Mouse (Mus musculus) hindlimb bud, embryonic 11.5 days (tissue): ENCODE measurements at regions not wholly inside any gene's neighbourhood (a gene's known extent, or its start where the extent isn't known, plus 50 kb on each side); places are given as distances from the start of the nearest gene placed in this dataset.

Experiments
- DNase-seq: peaks from one replicate; pipeline ENCODE4 v3.0.0-alpha.2; 2012; ENCODE audit warnings: low read depth, low spot score; ENCODE audit errors: extremely low spot score

DNA sequence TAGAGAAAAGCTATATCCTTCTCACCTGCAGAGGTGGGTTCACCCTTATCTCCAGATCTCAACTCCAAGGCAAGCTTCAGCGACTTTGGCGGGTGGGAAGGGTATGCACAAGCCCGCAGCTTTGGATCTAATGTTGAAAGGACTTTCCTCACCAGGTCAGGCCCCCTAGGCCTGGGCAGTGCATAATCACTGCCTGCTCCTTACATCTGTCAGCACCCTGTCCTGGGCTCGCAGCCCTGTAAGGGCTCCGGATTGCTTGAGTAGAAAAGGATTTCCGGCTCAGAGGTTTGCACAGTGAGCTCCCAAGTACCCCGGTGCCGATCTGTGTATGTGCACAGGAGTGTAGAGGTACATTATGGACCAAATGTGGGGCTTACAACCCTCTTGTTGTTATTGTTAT, 68.8 kb upstream of the 1600014C23Rik start:
- no peak for DNase-seq

- no peak for DNase-seq
Observed at GRCm38 (mm10) chr17:45799725-45800124, 66.1 kb upstream of the 1600014C23Rik start.

DNA sequence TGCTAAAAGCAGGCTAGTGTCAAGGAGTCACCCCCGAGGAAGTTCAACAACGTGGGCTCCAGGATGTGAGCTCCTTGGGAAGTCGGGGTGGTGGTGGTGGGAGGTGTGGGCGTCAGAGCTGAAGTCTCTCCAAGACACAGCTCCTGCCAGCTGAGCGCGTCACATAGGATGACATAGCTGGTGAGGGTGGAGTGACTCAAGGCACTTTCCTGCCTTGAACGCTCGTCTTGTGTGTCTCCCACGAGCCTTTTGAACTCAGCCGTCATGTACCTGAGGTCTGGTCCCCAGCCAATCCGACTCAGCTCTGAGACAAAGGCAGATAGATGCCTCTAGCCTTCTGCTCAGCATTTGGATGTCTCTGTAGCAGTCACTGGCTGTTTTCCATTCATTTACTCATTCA, 65.4 kb upstream of the 1600014C23Rik start:
- DNase-seq: no peak

DNA sequence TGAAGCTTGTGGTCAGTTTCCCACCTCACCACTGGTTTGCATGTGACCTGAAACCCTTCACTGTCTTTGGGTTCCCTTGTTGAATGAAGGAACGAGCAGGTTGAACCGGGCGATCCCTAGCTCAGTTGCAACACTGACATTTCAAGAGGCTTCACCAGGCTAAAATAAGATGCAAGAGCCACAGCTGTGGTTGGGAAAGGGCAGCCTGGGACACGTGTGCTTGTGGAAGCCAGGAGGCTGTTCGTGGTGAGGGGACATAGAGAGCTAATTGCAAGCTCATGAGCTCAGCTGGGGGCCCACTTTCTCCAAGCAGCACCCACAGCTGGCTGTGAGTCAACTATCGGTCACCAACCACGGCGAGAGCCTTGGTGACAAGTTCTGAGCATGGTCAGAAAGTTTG, 64.8 kb upstream of the 1600014C23Rik start:
- no peak for DNase-seq

DNA sequence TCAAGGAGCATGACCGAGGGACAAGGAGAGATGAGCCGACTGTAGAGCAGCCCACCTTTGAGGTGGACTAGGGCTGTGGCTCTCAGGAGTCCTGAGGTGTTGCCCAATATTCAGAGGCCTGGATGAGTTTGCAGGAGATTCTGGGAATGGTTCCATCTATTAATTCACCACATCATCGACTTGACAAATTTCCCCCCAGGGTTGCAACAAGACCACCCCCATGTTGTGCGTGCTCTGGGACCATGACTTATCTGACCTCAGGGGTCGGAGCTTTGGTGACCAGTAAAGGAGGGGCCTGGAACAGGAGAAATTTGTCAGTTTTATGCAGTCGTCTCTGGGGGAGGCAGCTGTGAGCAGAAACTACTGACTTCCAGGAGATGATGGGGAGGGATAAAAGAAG, 63.5 kb upstream of the 1600014C23Rik start:
- no peak for DNase-seq

GRCm38 (mm10) chr17:45794926-45795325, 61.3 kb upstream of the 1600014C23Rik start:
- no peak for DNase-seq

DNA sequence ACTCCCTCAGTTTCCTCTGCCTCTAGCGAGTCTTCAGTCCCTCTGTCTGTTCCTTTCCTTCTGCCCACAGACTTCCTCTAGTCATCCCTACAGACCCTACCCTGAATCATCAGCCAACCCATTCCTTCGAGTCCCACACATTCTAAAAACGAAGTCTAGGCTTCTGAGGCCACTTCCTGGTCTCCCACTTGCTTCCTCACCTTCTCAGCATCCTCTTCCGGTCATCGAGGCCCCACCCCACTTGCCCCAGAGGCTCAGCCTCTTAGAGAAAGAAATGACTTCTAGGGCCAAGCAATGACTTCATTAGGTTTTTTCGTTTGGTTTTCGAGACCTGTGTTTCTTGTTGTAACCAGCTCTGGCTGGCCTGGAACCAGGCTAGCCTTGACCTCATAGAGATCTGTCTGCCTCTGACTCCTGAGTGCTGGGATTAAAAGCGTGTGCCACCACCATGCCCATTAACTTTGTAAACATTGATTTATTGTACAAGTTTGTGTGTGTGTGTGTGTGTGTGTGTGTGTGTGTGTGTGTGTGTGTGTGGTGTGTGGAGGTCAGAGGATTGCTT, 57.4 kb upstream of the 1600014C23Rik start:
- DNase-seq: no peak

GRCm38 (mm10) chr17:45789777-45790176, 56.1 kb upstream of the 1600014C23Rik start:
- DNase-seq: no peak

DNA sequence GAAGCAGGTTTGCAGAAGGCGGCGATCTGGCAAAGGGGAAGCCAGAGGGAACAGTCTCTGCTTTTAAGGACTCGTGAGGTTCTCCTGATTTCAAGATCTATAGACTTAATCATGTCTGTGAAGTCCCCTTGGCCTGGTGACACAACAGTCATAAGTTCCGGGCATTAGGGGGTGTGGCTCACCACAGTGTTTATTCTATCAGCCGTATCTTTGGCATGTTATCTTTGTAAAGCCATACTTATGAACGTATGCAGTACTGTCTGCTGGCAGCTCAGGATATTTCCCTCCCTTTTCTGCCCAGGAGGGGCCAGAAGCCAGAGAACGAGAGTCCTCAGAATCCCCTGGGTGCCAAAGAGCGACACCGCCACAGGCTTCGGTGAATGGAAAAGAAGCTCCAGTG, 51.3 kb upstream of the 1600014C23Rik start:
- DNase-seq: no peak

- DNase-seq: no peak
Observed at GRCm38 (mm10) chr17:45784496-45784895, 50.9 kb upstream of the 1600014C23Rik start.
